Mouse (Mus musculus) gastrocnemius, adult 18-20 months (tissue): Measurements from ENCODE around the gene Timp3. TPM values are rescaled to one million over a fixed set of nuclear protein-coding genes. Genes with fewer than 3 reads are reported as not detected.

Experiments used
- DNase-seq: peaks from one replicate; pipeline ENCODE4 v3.0.0; 2021; ENCODE audit warnings: low spot score
- total RNA-seq, 2 experiments: library from RNA; stranded (reverse); gene quantifications; 2 replicates each; pipeline ENCODE4 v1.2.3; 2021

Timp3 gene
- total RNA-seq, 2 experiments from 2014 or later: 59.2 to 63.2 TPM

DNA sequence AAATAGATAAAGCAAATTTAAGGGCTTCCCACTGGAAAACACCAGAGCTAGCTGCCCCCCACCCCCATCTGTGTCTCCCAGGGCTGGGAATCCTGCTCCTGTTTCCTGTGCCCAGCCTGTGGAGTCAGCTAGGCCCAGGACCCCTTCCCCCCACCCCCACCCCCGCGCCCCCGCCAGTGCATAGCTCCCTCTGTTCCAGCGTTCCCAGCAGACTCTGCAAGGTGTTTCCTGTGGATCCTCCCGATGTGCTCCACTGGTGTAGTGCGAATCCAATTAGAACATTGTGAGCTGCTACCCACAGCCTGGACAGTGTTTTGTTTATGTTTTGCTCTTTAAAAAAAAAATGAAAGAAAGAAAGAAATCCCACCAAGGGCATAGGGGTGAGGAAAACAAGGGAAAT lies 25.1 kb downstream of the Timp3 start:
- no peak for DNase-seq

DNA sequence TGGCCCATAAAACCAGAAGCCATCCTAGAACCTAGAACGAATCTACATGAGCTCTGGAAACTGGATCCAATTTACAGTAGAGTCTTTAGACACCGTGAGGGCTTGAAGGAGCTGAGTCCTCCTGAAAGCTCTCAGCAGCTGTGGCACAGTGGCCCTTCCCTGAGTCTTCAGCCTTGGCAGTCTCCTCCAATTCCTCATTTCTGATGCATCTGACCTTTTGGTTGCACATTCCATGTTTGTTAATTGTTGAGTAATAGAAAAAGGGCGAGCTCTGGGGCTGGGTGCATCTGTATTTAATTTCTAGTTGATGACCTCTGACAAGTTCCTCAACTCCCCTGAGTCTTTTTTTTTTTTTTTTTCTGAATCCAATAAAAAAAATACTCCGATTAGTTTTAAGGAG lies 28.0 kb downstream of the Timp3 start:
- no peak for DNase-seq

DNA sequence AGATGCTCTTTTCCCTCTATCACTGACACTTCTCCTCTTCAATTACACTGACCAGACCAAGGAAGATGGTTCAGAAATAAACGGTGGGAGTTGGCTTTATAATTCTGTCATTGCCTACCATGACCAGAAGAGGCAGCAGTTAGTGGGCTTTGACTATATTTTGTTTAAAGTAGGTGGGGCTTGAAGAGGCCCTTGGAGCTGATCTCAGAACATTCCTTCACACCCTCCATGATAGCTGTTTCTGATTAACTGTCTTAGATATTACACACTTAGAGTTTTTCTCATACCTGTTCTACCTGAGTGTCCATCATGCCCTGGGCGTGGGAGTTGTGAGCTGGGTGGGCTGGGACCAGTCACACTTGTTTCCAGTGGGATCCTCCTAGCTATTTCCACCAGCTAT lies 28.5 kb downstream of the Timp3 start:
- no peak for DNase-seq

DNA sequence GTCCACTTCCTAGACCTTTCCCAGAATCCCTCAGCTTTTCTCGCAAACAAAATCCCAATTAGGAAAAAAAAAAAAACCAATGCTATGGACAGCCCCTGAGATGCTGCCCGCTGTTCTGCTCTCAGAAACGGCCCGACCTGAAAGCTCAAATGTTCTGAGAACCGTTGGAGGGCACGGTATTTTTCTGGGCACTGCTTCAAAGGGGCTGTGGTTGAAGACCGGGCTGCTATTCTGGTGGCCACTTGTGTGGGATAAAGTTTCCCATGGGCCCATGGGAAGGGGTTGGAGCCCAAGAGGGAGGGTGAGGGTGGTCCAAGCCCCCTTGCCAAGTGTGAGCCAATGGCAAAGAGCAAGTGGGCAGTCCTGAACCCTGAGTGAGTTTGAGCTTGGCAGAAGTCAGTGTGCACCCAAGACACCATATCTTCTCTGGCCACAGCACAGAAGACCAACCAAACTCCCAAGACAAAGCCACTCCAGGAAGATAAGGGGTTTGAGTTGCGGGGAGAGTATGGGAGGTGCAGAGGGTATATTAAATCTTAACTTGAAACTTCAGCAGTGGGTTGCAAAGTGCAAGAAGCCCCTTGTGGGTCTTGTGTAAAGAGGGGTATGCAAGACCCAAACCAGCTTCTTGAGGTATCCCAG lies 29.2 kb downstream of the Timp3 start:
- no peak for DNase-seq

DNA sequence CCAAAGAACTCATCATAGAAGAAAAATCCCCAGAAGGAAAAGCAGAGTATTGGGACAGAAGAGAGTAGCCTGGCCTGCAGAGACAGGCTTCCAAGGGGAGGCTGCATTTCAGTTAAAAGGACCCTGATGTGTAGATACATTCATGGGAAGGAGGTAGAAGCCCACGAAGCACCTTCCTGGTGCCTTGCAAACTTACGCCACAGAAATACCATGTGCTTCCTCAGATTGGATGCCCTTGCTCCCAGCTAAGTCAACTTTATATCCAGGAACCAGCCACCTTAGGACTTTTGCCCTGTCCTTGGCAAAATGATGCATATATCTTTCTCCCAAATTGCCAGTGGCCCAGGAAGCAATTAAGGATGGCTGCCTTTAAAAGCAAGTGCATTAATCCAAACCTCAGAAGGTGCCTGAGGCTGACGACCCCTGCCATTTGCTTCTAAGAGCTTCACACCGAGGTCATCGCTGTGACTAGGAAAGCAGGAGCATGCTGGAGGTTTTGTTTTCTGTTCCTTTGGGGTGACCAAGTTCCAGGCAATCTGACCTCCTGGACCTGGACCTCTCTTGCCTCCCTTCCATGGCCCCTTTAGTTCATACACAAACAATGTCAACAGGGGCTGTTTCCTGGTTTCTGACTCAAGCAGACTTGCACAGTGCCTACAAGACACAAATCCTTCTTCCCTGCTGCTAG lies 31.0 kb downstream of the Timp3 start:
- no peak for DNase-seq

DNA sequence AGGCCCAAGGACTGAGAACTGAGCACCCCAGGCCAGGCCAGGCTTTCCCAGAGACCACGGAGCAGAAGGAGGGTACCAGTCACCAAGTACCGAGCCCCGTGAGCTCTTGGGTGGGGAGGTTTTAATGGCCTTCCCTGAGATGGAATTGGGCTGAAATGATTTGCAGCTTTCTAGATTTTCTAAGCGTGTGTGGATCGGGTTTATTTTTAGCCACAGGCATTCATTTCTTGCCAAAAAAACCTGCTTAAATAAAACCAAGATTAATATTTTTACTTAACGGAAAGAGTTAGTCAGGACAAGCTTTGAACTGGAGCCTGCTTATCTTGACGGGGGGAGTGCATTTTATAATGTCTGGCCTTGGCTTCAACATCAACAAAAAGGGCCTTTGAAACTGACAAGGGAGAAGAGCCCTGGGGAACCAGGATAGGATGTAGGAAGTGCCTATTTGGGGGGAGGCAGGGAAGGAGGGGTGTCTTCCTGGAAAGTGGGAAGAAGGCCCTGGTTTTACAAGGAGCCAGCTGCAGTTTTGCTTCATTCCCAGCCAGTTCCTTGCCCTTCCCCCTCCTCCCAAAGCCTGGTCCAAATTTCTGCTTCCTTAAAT lies 31.6 kb downstream of the Timp3 start:
- DNase-seq: no peak

DNA sequence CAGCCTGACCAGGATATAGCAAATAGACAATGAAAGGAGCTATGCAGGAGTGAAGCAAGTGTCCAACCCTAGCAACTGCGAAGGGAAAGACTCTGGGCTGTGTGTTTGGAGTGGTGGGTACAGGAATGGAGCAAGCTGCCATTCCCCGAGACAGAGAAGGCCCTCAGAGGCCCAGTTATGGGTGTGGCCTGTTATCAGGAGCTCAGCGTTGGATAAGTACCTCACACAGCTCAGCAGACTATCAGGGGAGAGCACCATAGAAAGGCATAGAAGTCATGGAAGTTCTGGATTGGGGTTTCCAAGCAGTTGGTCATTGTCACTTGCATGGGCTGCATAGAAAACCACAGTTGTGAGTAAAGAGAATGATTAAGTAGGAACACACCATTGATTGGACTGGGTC lies 32.8 kb downstream of the Timp3 start:
- no peak for DNase-seq

DNA sequence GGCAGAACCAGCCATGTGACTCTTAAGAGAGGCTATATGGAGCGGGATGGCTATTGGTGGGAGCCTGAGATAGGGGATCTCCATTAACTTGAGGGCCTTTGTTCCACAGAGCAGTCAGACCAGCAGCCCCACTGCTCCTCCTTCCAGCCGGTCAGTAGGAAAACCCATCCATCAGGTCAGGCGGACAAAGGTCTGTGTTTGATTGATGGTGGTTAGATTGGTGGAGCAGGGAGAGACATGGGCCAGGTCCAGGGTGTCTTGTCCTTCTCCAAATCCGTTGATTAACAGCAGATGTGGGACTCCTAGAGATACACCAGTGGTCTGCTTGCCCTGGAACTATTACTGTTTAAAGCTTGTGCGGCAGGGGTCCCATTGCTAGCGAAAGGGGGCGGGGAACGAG lies 34.4 kb downstream of the Timp3 start:
- no peak for DNase-seq

DNA sequence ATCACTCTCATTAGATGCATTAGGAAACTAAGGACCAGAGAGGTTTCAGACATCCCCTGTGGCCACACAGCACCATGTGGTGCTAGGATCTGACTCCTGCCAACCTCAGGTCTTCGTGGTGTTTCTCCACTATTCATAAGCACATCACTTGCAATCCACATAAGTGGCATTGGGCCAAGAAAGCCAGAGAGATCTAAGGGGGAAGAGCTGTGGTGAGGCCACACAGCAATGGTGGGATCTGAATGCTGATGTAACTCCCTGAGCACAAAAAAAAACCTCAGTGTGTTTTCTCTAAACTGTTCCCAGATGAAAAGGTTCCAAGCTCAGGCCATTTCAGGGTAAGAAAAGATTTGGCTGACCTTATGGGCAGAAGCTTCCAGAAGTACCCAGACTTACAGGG lies 36.3 kb downstream of the Timp3 start:
- DNase-seq: no peak

DNA sequence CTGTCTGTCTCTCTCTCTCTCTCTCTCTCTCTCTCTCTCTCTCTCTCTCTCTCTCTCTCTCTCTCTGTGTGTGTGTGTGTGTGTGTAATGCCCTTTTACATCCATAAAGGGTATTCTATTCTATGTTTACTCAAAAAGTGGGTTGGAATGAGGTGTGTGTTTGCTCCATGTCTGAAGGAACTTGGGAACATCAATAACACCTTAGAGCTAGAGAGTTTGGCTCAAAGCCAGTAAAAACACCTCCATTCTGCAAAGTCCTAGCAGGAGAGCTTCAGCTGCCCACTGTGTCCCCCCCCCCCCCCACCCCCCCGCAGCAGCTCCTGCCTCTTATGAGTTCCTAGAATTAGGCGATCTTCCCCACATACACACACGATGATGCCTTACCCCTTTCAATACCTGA lies 37.1 kb downstream of the Timp3 start:
- DNase-seq: no peak

DNA sequence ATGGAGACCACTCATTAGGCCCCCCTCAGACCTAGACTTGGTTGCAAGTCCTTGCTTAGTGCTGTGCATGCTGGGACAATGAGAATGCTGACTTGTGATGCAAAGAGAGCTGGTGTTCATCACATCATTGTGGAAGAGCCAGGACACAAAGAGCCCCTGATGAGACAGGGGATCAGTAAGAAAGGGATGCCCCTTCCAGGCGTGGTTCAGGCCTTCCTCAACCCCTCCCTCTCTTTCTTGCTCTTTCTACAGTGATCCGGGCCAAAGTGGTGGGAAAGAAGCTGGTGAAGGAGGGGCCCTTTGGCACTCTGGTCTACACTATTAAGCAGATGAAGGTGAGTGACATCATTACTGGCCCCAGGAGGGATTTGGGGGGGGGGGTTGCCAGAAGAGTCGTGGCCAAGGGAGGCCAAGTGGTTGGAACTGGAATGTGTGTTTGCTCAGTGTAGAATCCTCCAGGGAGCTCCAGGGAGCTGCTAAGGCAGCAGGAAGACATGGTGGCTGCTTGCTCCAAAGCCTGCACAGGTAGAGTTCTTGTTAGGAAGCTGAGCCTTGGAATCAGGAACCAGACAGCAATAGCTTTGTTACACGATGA lies 38.0 kb downstream of the Timp3 start:
- no peak for DNase-seq

DNA sequence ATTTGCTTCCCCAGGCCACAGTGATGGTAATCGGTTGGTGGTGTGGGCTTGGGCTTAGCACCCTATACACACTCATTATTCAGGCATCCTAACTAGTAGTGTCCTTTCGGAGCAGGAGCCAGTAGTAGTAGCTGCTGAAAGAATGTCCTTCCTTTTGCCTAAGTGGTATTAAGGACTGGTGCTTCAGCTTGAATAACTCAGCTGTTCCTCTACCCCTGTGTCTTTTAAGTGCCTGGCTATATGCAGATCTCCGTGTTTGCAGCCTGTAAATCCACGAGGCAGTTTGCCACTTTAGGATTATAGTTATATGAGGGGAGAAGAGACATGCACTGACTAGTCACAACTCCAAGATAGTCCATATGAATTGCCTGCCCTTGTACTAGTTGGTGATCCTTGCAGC lies 38.9 kb downstream of the Timp3 start:
- DNase-seq: no peak

DNA sequence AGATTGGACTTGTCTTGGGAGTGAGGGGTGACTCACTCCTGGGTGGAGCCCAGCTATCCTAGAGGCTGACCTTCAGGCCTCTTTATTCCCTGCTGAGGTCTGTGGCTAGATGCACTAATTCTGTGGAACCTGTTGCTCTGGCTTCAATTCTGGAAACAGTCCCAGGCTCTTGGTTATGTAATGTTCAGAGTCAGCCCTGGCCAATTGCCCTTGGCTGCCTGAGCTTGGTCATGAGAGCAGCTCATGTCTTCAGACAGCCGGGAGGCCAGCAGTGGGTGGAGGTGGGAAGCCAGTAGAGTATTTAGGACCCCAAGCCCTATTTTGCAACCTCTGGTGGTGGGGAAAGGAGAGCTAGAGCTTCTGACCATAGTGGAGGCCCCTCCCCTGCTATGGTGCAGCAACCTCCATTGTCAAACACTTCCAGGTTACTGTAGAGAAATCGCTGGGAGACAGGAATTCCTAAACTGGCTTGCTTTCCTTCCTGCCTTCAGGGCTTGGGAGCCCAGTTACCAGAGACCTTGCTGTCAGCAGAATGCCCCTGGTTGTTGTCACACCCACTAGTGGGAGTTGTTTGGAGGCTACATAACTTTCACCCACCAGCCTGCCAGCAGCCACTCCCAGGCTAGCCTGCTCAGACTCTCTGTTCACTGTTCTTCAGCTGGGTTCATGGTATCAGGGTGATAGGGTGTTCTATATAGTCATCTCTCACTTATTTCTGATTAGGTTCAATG lies 39.6 kb downstream of the Timp3 start:
- DNase-seq: peak; percentile 97

DNA sequence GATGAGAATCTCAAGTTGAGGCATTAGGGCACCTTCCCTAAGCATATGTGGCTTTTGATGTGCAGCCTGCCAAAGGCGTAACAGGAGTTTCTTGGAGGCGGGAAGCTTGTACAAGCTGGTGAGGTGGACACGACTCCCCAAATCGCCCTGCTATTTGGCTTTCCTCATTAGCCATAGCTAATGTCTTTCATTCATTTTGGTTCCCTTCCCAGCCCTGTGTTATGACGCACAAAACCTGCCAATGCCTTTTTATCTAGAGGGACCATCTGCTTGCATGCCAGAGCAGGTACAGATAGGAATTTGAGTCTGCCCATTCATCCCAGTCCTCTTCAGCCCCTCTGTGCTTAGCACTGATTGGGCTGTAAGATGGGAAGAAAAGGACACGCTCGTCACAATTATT lies 40.2 kb downstream of the Timp3 start:
- DNase-seq: no peak

DNA sequence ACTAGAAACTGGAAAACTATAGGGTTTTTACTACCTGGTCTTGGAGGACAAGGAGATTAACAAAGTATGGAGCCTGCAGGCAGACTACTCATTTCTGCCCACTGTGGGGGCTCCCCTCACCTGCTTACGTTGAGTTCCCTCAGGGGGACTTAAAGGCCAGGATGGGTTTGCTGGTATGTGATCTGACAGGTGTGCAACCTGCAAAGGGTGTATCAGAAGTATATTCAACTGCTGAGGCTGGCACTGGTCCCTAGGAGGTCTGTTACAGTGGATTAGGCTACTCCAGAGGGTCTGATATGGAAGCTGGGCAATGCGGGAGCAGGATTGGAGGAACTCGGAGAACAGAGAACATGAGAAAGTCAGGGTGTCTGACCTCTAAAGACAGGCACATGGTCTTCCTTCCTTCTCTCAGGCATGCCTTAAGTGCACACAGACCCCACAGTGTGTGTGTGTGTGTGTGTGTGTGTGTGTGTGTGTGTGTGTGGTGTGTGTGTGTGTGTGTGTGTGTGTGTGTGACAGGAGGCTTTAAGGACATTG lies 40.9 kb downstream of the Timp3 start:
- no peak for DNase-seq

DNA sequence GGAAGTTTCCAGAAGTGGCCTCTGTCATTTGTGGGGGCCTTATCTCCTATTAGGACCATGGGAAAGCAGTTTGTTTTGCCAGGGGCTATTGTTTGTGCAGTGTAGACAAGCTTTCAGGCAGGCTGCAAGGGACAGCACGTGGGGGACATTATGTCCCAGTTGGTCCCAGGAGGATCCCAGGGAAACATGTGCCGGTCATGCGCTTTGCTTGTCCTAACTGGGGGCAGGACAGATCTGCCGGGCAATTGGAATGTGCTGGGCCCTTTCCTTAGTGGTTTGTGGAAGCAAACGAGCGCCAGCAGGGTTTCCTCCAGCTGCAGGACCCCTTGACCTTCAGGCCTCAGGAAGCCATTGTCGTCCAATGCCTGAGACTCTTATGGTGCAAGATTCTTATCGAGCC lies 41.4 kb downstream of the Timp3 start:
- peak; percentile 77 for DNase-seq

DNA sequence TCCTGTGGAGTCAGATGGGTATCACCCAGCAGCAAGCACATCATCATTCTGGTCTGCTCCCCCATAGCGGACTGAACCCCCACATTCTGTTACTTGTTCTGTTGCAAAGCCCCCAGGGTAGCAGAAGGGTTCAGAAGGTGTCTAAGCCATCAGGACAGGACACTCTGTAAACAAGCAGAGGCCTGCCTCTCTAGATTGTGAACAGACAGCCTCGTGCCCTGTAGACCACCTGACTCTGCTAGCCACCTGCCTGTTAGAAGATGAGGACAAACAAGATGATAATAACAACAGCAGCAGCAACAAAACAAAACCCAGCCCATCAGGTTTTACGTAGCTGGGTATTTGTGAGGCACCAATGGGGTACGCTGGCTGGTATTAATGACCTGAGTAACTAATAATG lies 42.0 kb downstream of the Timp3 start:
- DNase-seq: no peak

DNA sequence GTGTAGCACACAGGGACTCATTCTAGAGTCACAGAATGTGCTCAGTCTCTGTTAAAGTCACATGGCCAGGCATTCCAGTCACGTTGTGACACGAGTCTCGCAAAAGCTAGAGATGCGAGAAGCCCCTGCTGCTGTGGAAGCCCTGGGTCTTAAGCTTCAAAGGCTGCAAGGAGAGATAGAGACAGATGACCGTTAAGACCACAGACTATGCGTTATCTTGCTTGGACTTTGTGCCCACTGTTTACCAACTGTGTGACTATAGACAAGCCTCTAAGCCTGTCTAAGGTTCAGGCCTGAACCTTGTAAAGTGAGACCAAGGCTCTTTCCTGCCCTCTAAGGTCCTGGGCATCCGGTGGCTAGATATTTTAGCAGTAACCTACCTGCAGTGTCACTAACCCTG lies 42.5 kb downstream of the Timp3 start:
- DNase-seq: no peak

DNA sequence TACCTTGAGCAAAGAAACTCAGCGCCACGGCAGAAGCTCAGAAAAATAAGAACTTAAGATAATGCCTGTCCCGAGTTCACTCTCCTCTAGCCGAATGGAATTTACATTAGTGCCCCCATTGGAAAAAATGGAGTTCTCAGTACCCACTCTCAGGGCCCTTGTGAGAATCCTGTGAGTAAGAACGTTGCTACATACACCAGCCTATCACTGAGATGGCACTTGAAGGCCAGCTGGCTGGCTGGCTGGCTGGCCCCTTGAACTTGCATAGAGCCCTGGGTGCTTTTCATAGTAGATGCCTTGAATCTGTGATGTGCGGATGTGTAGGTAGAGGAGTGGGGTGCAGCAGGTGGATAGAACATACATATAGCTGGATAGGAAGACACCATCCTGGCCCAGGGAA lies 43.2 kb downstream of the Timp3 start:
- DNase-seq: no peak

DNA sequence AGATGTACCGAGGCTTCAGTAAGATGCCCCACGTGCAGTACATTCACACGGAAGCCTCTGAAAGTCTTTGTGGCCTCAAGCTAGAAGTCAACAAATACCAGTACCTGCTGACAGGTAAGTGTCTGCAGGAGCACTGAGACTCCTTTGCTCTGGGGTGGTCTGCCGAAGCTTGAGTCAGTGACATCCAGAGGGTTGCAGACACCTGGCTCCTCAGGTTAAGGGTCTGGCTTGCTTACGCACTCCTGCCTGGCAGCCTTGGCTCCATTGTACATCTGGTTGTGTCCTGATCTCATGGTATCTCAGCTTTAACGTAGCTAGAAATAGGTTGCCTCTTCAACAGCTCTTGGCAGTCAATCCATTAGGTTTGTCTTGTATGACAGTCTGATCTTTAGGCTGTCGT lies 43.8 kb downstream of the Timp3 start:
- DNase-seq: no peak

DNA sequence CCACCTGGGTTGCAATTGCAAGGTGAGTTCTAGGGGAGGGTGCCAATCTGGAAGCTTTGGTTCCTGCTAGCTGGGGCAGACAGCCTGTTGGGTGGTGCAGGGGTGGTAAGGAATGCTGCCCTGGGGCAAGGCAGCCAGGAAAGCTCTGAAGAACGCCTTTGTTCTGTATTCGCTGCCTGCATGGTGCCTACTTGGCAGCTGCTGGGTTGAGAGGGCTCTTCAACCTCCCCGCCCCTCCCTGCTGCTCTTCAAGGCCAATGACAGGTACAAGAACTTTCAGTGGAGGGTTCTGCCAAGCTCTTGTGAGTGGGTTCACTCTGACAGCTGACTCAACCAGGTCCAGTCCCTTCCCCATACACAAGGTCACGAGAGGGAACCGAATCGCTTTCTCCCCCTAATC lies 44.5 kb downstream of the Timp3 start:
- DNase-seq: no peak

DNA sequence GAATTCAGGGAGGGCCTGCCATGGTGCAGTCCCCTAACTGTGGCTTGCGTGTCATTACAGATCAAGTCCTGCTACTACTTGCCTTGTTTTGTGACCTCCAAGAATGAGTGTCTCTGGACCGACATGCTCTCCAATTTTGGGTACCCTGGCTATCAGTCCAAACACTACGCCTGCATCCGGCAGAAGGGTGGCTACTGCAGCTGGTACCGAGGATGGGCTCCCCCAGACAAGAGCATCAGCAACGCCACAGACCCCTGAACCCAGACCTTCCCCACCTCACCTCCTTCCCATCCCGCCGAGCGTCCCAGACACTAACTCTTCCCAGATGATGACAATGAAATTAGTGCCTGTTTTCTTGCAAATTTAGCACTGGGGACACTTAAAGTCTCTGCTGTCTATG lies 45.5 kb downstream of the Timp3 start:
- no peak for DNase-seq
